Mouse (Mus musculus) ES-E14 (cell line): Measurements from ENCODE around the gene Klrc2. TPM values are rescaled to one million over a fixed set of nuclear protein-coding genes. Genes with fewer than 3 reads are reported as not detected.
"Not testable (repeated sequence)": the region's sequence is repeated elsewhere in the genome, so short reads cannot be mapped to it uniquely, and the experiment has no call there.

Experiments
- DNase-seq: peaks from one replicate; pipeline ENCODE4 v3.0.0-alpha.2; 2013; ENCODE audit warnings: low read depth, low spot score
- H3K27ac ChIP-seq: 2 replicates; pipeline ENCODE4 v1.5.1; 2012; ENCODE audit warnings: low read depth, mild to moderate bottlenecking, low read length, moderate library complexity, mixed read lengths; ENCODE audit not compliant: poor library complexity, insufficient read depth, severe bottlenecking
- H3K36me3 ChIP-seq: 2 replicates; pipeline ENCODE4 v1.6.1; 2012; ENCODE audit warnings: mild to moderate bottlenecking, low read length, moderate library complexity, mixed read lengths; ENCODE audit not compliant: control insufficient read depth, poor library complexity, insufficient read depth, severe bottlenecking
- H3K4me1 ChIP-seq, 2 experiments: fragments of 150-350 bp in 1 of 2; sonication (generic) in 1 of 2; 2 replicates each; pipeline ENCODE4 v1.6.1; 2012; ENCODE audit warnings: low read length in 2 of 2, mild to moderate bottlenecking in 1 of 2, mixed read lengths in 1 of 2; ENCODE audit not compliant: control insufficient read depth in 2 of 2, insufficient read depth in 2 of 2, poor library complexity in 1 of 2
- H3K4me3 ChIP-seq, 2 experiments: fragments of 150-350 bp in 1 of 2; sonication (generic) in 1 of 2; 2 replicates each; pipeline ENCODE4 v1.5.1; 2012; ENCODE audit warnings: low read length in 2 of 2, low read depth in 1 of 2, mild to moderate bottlenecking in 1 of 2, mixed read lengths in 1 of 2; ENCODE audit not compliant: insufficient read depth in 1 of 2, poor library complexity in 1 of 2, severe bottlenecking in 1 of 2
- H3K9ac ChIP-seq: 2 replicates; pipeline ENCODE4 v1.6.1; 2012; ENCODE audit warnings: low read depth, mild to moderate bottlenecking, low read length, mixed read lengths; ENCODE audit not compliant: poor library complexity, insufficient read depth, severe bottlenecking
- H3K9me3 ChIP-seq: fragments of 150-350 bp; sonication (generic); 2 replicates; pipeline ENCODE4 v1.6.1; 2012; ENCODE audit warnings: low read depth, mild to moderate bottlenecking, low read length; ENCODE audit not compliant: control insufficient read depth, insufficient read depth
- CHD2 ChIP-seq: IDR thresholded peaks from 2 replicates; pipeline ENCODE4 v1.6.1; 2014; ENCODE audit warnings: mild to moderate bottlenecking, low read depth, low read length, inconsistent platforms
- HCFC1 ChIP-seq: IDR thresholded peaks from 2 replicates; pipeline ENCODE4 v1.6.1; 2012; ENCODE audit warnings: low read length, inconsistent platforms, borderline replicate concordance; ENCODE audit not compliant: insufficient read depth
- MAFK ChIP-seq: IDR thresholded peaks from 2 replicates; pipeline ENCODE4 v1.6.1; 2014; ENCODE audit warnings: mild to moderate bottlenecking, low read depth, low read length, inconsistent platforms; ENCODE audit not compliant: insufficient read depth
- ZC3H11A ChIP-seq: IDR thresholded peaks from 2 replicates; pipeline ENCODE4 v1.6.1; 2012; ENCODE audit warnings: low read depth, mild to moderate bottlenecking, inconsistent platforms, low read length, borderline replicate concordance
- ZNF384 ChIP-seq: IDR thresholded peaks from 2 replicates; pipeline ENCODE4 v1.6.1; 2012; ENCODE audit warnings: low read depth, low read length, inconsistent platforms
- in situ Hi-C, 2 experiments: fragments of 600-800 bp; cut with MboI; formaldehyde crosslinking; loops; one replicate each; pipeline ENCODE4 v1.15.1; 2025; ENCODE audit warnings: low sequenced_read_pairs in 2 of 2, inconsistent platforms in 1 of 2; ENCODE audit not compliant: unreplicated experiment in 2 of 2
- total RNA-seq: library from RNA; depleted of rRNA; stranded (reverse); fragments of 300-350 nt; gene quantifications from 2 replicates; pipeline ENCODE4 v1.2.3, GENCODE M21; 2012; rRNA removed

Klrc2 gene
- total RNA-seq, 1 experiment = not detected

DNA sequence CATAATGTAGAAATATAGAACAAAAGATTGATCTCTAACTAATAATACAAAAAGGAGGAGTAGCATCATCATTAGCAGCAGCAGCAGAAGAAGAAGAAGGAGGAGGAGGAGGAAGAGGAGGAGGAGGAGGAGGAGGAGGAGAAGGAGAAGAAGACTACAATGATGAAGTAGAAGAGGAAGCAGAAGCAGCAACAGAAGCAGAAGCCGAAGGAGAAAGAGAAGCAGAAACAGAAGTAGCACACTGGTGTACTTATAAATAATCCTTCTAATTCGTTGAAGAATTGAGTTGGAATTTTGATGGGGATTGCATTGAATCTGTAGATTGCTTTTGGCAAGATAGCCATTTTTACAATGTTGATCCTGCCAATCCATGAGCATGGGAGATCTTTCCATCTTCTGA, 29.4 kb downstream of the Klrc2 start:
- H3K9me3 ChIP-seq, H3K4me3 ChIP-seq, H3K9ac ChIP-seq, H3K27ac ChIP-seq, DNase-seq, in situ Hi-C loops, H3K36me3 ChIP-seq, H3K4me1 ChIP-seq: not testable (repeated sequence)

DNA sequence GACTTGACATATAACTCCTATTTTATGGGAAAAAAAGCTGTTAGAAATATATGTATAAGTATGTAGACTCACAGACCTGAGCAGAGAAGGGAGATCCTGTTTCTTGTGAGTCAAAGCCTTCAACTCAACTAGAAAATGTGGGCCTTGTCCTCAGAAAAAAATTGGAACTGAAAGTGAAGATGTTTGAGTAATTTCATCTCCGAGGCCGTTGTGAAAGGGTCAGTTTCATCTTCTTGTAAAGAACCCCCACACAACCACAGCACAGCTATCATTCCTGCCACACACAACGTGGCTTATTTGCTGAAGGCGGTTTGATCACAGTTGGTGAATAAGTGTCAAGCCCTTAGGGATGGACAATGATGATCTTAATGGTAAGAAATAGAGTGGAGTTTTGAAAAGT, 36.8 kb downstream of the Klrc2 start, which contains the start of gene Klrk1:
Gene Klrk1 (minus strand): TSS at position 130 of the 400 bp plus-strand sequence.
- Histone ChIP-seq H3K4me1 (no peaks in the 10 kb centered on the region), H3K9me3 (no peaks in the 10 kb centered on the region), H3K4me3 (no peak within 1 kb of the TSS), H3K27ac (no peak within 1 kb of the TSS), H3K9ac (no peak within 1 kb of the TSS), H3K36me3 (no peaks in the 10 kb centered on the region)
- DNase-seq = no peak
- in situ Hi-C loops = no loop called here
- no peak for TF ChIP-seq HCFC1
- no peak for TF ChIP-seq MAFK
- TF ChIP-seq ZNF384 = no peak
- no peak for TF ChIP-seq ZC3H11A
- no peak for TF ChIP-seq CHD2

DNA sequence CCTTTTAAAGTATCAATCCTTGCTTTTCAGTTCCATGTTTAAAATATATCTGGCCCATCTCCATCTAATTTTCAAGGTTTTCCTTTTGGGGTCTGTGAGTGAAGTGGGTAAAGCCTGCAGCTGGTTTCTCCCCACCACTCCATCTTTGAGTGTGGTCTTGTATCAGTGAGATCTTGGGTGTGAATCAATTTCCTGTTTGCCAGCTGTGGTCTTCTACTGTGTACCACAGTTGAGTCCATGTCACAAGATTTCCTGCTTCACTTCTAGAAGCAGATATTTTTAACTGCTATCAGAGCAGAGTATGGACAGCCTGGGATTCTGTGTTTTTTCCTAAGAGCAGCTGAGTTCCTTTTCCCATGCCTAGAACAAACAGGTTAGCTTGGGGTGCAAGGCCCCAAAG, 52.1 kb downstream of the Klrc2 start:
- Histone ChIP-seq H3K9ac (no peak overlapping the region), H3K36me3 (no peaks in the 10 kb centered on the region), H3K4me3 (no peak overlapping the region), H3K27ac (no peak overlapping the region), H3K4me1 (no peaks in the 10 kb centered on the region), H3K9me3 (no peaks in the 10 kb centered on the region)
- TF ChIP-seq CHD2 (no peak), MAFK (no peak), HCFC1 (no peak), ZC3H11A (no peak), ZNF384 (no peak)
- in situ Hi-C loops = no loop called here
- no peak for DNase-seq

Other genes with a start within 250 kb of the Klrc2 start
- not detected in 2 replicates for gene Clec1a, start 208.7 kb downstream of the Klrc2 start, total RNA-seq
- gene Olr1, start 153.5 kb downstream of the Klrc2 start, total RNA-seq = 0.45 TPM in 1 of 2 replicates, not detected in the other
- not detected in 2 replicates for gene Tmem52b, start 148.1 kb downstream of the Klrc2 start, total RNA-seq
- 14.7 and 25.6 TPM in 2 replicates for gene Gabarapl1, start 127.5 kb downstream of the Klrc2 start, total RNA-seq
- not detected in 2 replicates for gene Klre1, start 82.8 kb downstream of the Klrc2 start, total RNA-seq
- gene Klrd1, start 68.9 kb downstream of the Klrc2 start, total RNA-seq = not detected in 2 replicates
- gene Klrk1, start 36.8 kb downstream of the Klrc2 start, total RNA-seq = not detected in 2 replicates
- not detected in 2 replicates for gene Klrc3, start 17.4 kb downstream of the Klrc2 start, total RNA-seq
- not detected in 2 replicates for gene Klrc1, start 18.3 kb upstream of the Klrc2 start, total RNA-seq
- not detected in 2 replicates for gene Klri1, start 56.4 kb upstream of the Klrc2 start, total RNA-seq
- not detected in 2 replicates for gene Klri2, start 79.8 kb upstream of the Klrc2 start, total RNA-seq
- gene Gm156, start 123.6 kb upstream of the Klrc2 start, total RNA-seq = not detected in 2 replicates
- gene Gm17631, start 202.0 kb upstream of the Klrc2 start, total RNA-seq = not detected in 2 replicates
- not detected in 2 replicates for gene Klra17, start 216.0 kb upstream of the Klrc2 start, total RNA-seq